Mouse (Mus musculus) cerebellum, adult 11 months (tissue): Measurements from ENCODE around the gene Fnip1.
A peak's percentile ranks its signal among the peaks of the same experiment; 100 is the strongest.

Experiments
- DNase-seq: peaks from one replicate; pipeline ENCODE4 v3.0.0; 2022

Gene Fnip1

GRCm38 (mm10) chr11:54464557-54465244 lies 26.7 kb downstream of the Fnip1 start:
- no peak for DNase-seq

- DNase-seq, result no peak
Observed at GRCm38 (mm10) chr11:54472231-54472630, 34.2 kb downstream of the Fnip1 start.

- DNase-seq, result no peak
Observed at GRCm38 (mm10) chr11:54478414-54478813, 40.4 kb downstream of the Fnip1 start.

GRCm38 (mm10) chr11:54486041-54486440 lies 48.0 kb downstream of the Fnip1 start:
- DNase-seq, result no peak

DNA sequence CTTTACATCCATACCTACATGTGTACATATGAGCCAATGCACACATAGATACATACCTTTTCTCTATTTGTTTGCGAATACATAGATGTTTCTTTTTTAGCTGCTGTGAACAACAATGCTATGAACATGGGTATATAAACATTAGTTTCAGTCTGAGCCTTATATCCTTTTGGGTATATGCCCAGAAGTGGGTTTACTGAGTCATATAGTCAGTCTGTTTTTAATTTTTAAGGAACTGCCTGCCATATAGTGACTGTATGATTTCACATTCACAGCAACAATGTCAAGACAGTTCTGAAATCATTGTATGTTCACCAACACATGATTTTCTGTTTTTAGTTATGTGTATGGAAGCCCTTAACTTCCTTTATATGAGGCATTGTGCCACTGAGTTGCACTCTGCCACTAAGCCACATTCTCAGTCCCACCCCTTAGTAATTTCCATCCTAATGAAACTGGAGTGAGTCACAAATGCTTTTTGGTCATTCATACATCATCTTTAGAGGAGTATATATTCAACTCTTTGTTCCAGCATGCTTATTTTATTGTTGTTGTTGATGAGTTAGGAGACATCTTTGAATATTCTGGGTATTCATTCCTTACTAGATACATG lies 54.1 kb downstream of the Fnip1 start:
- DNase-seq, result no peak

- no peak for DNase-seq
Observed at GRCm38 (mm10) chr11:54492559-54492958, 54.6 kb downstream of the Fnip1 start.

DNA sequence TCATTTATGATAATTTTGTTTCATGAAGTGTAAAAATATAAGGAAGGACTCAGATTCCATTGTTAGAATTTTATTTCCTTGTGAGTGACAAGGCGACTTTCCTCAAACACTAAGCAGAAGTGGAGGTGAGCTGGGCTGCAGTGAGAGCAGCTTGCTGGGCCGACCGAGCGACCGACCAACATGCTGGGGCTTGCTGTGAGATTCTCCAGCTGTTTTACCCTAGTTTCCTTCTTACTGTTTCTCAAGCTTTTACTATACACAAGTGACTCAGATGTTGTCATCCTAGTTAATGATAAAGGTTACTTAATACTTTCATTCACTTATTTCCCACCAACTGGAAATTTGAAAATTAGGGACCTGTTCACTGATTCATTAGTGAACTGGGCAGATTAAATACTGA lies 61.8 kb downstream of the Fnip1 start:
- DNase-seq, result no peak

- no peak for DNase-seq
Observed at GRCm38 (mm10) chr11:54502546-54503245, 64.7 kb downstream of the Fnip1 start.

DNA sequence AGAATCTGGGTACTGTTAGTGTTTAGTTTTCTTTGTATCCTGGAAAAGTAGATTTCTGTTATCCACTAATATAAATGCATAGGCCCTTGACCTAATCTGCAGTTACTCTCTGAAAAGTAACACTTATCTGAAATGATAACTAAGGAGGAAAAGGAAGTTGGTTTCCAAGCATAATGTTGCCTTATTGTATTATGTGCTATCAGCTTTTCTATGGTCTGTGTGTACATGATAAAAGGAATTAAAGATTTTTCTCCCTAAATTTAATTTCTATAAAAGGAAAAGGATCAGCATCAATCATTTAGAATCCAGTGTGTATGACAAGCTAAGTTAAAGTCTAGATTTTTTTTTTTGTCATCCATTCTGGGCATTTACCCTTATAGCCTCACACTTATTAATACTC lies 75.6 kb downstream of the Fnip1 start:
- DNase-seq, result no peak

DNA sequence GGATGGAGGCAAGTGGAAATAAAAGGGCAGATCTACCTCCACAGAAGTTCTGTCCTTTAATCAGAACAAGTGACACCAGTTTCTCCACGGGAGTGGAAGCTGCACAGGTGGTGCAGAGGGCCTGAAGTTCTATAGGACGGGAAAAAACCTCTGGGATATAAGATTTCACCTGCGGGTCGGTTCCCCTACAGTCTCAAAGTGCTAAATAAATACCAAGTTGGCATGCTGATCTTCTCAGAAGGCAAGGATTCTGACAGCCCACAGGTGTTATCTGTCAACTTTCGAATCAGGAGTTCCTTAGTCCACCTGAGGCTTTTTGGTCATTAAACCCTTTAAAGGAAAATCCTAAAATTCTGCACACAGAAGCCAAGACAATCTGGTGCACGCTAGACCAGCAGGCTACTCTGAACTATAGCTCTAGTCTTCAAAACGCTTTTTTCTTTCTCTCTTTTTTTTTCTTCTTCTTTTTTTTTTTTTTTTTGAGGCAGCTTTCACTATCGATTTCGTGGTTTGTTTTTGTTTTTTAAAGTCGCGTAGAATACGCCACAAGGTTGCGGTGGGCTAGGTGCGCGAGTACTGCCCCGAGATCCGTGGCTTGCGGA lies 84.0 kb downstream of the Fnip1 start:
- peak; percentile 15 for DNase-seq

DNA sequence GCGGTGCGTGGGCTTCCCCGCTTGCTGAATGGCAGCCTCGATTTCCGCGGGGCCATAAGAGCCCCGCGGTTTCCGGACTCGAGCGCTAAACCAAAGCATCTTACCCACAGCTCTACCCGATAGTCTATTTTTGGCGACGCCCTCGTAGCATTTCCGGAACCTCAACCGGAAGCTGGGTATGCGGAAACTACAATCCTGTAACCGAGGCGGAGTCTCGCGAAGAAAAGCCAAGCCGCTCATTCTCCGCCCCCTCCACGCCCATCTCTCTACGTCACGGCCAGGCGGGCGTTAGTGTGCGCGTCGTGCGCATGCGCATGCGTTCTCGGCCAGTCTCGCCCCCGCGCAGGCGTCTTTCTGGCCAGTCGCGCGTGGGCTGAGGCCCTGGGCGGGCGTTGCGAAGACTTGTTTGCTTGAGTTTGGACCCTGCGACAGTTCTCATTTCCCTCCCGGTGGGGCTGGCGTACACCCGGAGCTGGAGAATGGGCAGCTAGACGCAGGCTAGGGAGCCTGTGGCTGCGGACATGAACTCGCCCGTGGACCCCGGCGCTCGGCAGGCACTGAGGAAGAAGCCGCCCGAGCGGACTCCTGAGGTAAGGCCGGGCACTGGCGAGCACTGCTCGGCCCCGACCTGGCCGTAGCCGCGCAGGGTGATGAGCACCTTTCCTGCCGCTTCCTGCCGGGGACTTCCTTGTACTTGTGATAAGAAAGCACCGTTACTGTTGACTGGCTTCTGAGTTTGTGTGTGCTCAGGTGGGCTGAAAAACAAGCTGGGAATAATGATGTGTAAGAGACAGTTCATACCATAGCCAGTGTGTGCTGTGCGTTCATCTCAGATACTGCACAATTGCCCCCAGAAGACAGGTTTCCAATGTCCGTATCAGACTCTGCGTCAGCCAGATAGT lies 84.8 kb downstream of the Fnip1 start, which contains the start of gene Rapgef6:
TSS of gene Rapgef6 (plus strand) at position 319 of the 902 bp plus-strand sequence.
- peak; percentile 99 for DNase-seq

GRCm38 (mm10) chr11:54523431-54524001 lies 85.5 kb downstream of the Fnip1 start:
- no peak for DNase-seq

- no peak for DNase-seq
Observed at GRCm38 (mm10) chr11:54528002-54528401, 90.0 kb downstream of the Fnip1 start.

DNA sequence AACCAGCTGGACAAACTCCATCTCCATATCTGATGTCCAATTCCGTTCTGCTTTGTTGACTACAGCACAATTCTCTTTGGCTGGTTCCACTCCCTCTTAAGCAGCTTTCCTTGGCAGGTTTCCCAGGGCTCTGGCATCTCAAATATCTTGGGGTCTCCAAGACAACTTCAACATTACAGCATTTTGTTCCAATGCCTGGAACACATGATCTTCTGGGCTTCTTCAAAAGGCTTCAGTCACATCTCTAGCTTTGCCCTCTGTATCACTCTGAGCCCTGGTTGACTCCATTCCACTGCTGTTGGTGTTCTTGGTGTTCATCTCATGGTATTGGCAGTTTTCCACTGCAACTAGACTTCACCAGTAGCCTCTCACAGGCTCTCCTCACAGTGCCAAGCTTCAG lies 92.4 kb downstream of the Fnip1 start:
- DNase-seq, result no peak

DNA sequence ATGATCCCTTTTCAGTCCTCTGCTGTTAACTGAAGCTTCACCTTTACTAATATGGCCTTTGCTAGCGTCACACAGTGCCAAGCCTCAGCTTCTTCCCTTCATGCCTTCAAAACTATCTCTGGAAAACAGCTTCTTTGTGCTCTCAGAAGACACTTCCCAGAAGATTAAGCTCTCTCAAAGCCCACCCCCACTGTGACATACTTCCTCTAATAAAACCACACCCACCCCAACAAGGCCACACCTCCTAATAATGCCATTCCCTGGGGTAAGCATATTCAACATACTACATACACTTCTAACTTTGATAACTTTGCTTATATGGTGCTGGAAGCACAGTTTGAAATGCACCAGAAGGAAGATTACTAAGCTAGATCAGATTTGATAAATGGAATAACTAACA lies 92.9 kb downstream of the Fnip1 start:
- DNase-seq, result no peak

DNA sequence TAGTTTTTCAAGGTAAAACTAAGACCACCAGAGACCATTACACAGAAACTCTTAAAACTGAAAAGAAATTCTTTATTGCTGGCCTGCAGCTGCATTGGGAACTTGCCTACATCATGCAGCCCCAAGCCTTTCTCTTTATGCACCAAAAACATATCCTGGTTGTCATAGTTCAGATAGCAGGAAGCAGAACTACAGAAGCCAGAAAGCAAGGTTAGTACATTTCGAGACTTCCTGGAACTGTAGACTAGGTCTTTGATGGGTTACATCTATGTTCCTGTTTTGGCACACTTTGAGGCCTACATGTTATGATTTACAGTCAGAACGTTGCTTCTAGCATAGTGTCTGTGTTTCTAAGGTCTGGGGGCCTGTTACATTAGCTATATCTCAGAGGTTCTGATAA lies 95.8 kb downstream of the Fnip1 start:
- no peak for DNase-seq

- peak; percentile 55 for DNase-seq
Observed at GRCm38 (mm10) chr11:54534871-54535270, 96.9 kb downstream of the Fnip1 start.

DNA sequence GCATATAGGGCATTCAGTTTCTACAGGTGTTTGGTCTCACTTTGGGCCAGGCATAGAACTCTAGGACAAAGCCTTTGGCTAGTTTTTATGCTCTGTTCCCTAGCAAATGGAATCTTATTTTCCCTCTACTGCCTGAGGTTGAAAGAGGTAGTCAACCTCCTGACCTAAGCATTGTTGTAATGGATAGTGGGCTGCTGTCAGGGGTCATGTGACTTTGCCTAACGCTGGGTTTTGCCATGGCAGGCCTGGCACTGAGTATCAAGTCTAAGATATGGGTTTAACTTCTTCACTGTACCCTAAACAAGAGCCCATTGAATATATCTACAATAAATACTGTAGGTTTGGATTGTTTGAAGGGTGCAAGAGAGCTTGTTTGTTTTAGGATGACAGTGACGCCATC lies 101.0 kb downstream of the Fnip1 start:
- DNase-seq, result no peak

DNA sequence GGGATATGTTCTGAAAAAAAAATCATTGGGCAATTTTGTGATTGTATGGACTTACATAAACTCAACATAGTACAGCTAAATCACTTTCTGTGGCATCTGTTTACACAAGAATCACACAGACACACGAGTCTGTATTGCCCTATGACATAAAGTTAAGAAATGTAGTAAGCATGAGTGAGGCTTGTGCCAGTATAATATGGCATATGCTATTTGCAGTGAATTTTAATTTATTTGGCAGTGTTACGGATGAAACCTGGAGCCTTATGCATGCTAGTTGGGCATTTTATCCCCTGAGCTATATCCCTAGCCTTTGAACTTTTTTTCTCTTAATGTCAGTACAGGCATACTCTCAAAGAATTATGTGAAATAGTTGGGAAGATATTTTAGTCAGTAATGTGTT lies 101.5 kb downstream of the Fnip1 start:
- DNase-seq, result no peak

DNA sequence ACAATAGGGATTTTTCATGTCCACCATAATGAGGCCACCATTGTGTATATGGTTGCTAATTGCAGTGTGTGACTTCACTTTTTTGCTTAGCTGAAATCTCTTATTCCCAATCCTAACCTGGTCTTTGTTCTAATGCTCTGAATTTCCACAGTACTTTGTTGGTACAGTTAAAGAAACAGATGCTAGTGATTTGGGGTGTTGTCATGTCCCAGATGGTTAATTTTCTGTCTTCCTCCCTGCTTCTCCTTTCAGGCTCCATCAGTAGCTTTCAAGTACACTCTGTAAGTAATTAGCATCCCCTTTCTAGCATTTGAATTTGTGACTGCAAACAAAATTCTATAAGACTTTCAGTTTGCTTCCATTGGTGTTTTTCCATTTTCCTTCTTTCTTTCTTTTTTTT lies 102.3 kb downstream of the Fnip1 start:
- no peak for DNase-seq

GRCm38 (mm10) chr11:54542414-54542813 lies 104.4 kb downstream of the Fnip1 start:
- no peak for DNase-seq

DNA sequence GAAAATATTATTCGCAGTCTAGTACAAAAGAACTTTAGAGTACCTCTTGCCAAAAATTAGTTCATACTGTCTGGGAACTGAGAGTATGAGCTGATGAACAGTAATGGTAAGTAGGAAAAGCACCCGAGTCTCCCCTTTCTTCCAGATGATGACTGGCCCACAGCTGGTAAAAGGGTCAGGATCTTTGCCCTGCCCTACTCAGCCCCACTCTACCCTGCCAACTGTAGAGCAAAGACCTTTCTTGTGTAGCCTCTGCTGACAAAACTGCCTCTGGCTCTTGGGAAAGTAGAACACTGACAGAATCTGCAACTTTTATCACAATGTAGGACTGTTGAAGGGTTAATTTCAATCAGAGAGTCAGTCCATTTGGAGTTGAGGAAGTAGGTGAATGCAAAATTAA lies 117.0 kb downstream of the Fnip1 start:
- DNase-seq, result no peak
